Mouse (Mus musculus) embryonic fibroblast, embryonic 13.5 days (primary cell): ENCODE data around the gene Rfwd3.

ENCODE experiments used
- CTCF ChIP-seq: IDR thresholded peaks from 2 replicates; pipeline ENCODE4 v1.5.1; 2011; ENCODE audit warnings: mild to moderate bottlenecking, control low read depth, low read length, moderate library complexity, borderline replicate concordance; ENCODE audit not compliant: insufficient read depth
- POLR2A ChIP-seq: IDR thresholded peaks from 2 replicates; pipeline ENCODE4 v1.6.1; 2011; ENCODE audit warnings: low read depth, mild to moderate bottlenecking, control low read depth, low read length, moderate library complexity

DNA sequence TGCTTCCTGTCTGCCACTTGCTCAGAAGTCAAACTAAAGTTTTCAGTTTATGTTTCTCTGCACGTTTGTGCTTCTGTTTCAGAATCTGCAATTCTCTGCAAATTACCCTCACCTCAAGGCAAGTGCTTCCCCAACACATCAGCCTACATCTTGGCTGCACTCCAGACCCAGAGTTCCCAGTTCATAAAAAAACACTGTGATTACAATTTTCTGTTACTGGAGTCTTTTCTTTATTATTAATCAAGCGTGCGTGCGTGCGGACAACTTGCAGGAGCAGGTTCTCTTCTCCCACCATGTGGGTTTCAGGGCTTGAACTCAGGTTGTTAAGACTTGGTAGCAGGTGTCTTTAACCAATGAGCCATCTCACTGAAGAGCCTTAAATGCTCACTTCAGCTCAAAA lies 75.9 kb downstream of the Rfwd3 start:
- no peak for TF ChIP-seq CTCF
- TF ChIP-seq POLR2A = no peak
